Mouse (Mus musculus) heart, adult 2 months (tissue): ENCODE results near the gene Rapgef1. TPM values are rescaled to one million over a fixed set of nuclear protein-coding genes. Genes with fewer than 3 reads are reported as not detected.

Source experiments
- DNase-seq, 2 experiments: peaks; one replicate each; pipeline ENCODE4 v3.0.0; 2021
- H3K27ac ChIP-seq: fragments of 200-600 bp; 2 replicates; pipeline ENCODE4 v1.8.1; 2022
- H3K27me3 ChIP-seq: fragments of 200-500 bp; 2 replicates; pipeline ENCODE4 v1.6.1; 2012; ENCODE audit warnings: mild to moderate bottlenecking, low read length, inconsistent platforms, mixed read lengths; ENCODE audit not compliant: control insufficient read depth, insufficient read depth
- H3K36me3 ChIP-seq: fragments of 200-500 bp; 2 replicates; pipeline ENCODE4 v1.6.1; 2012; ENCODE audit warnings: low read length, inconsistent platforms; ENCODE audit not compliant: control insufficient read depth, insufficient read depth
- H3K4me1 ChIP-seq: fragments of 200-500 bp; 2 replicates; pipeline ENCODE4 v1.6.1; 2011; ENCODE audit warnings: low read length; ENCODE audit not compliant: control insufficient read depth, insufficient read depth
- H3K4me3 ChIP-seq: fragments of 200-600 bp; 2 replicates; pipeline ENCODE4 v1.8.1; 2022
- H3K79me2 ChIP-seq: fragments of 200-500 bp; replicated peaks from 2 replicates; pipeline ENCODE4 v1.6.1; 2012; ENCODE audit warnings: mild to moderate bottlenecking, inconsistent platforms, low read length, moderate library complexity, mixed read lengths; ENCODE audit not compliant: control insufficient read depth, insufficient read depth
- H3K9ac ChIP-seq: fragments of 200-500 bp; 2 replicates; pipeline ENCODE4 v1.6.1; 2012; ENCODE audit warnings: low read depth, mild to moderate bottlenecking, control low read depth, inconsistent platforms, low read length, mixed read lengths
- CTCF ChIP-seq: fragments of 200-600 bp; IDR thresholded peaks from 2 replicates; pipeline ENCODE4 v1.8.1; 2022; ENCODE audit warnings: antibody characterized with exemption, mild to moderate bottlenecking, moderate library complexity
- EP300 ChIP-seq: fragments of 200-500 bp; IDR thresholded peaks from 2 replicates; pipeline ENCODE4 v1.6.1; 2011; ENCODE audit warnings: low read depth, low read length, control low read depth; ENCODE audit not compliant: insufficient read depth
- POLR2A ChIP-seq: fragments of 200-500 bp; IDR thresholded peaks from 2 replicates; pipeline ENCODE4 v1.6.1; 2011; ENCODE audit warnings: mild to moderate bottlenecking, low read depth, low read length, control low read depth; ENCODE audit not compliant: insufficient read depth
- WGBS: fragments of 180-500 bp; shearing (Covaris S2); methylation state at CpG from one replicate; pipeline ENCODE4 v1.1.7; 2018; 5-methylcytosine and 5-hydroxymethylcytosine counted together
- intact Hi-C: fragments of 180-260 bp; cut with DNase I; formaldehyde crosslinking; loops from one replicate; pipeline ENCODE4 v1.15.1; 2025
- polyA plus RNA-seq: library from polyadenylated mRNA; depleted of rRNA; stranded (reverse); fragments of >200 nt; gene quantifications from 2 replicates; pipeline ENCODE4 v1.2.3, GENCODE M21; 2012
- total RNA-seq, 2 experiments: library from RNA; stranded (reverse); gene quantifications; 2 replicates each; pipeline ENCODE4 v1.2.3; 2021

Rapgef1 gene
- total and polyA plus RNA-seq, 3 experiments = 65.0 to 116 (median 96.7) TPM

GRCm38 (mm10) chr2:29711038-29711437, 91.5 kb downstream of the Rapgef1 start:
- H3K4me1 ChIP-seq = no peaks in the 10 kb centered on the region
- no peak for TF ChIP-seq POLR2A
- no peak for TF ChIP-seq CTCF
- TF ChIP-seq EP300 = no peak

GRCm38 (mm10) chr2:29711877-29712276, 92.4 kb downstream of the Rapgef1 start:
- Histone ChIP-seq H3K4me1 (peaks cover 2% of the 10 kb centered on the region; the same call in 1 of the 2 replicates), H3K4me3 (no peak overlapping the region), H3K9ac (no peak overlapping the region), H3K36me3 (no peaks in the 10 kb centered on the region), H3K79me2 (no peaks in the 10 kb centered on the region), H3K27me3 (no peaks in the 10 kb centered on the region), H3K27ac (no peak overlapping the region)
- DNase-seq = no peak
- intact Hi-C loops = no loop called here
- WGBS = 70% methylated on average over 5 of the region's 5 CpGs
- TF ChIP-seq EP300 (no peak), POLR2A (no peak), CTCF (no peak)

More at GRCm38 (mm10) chr2:29711038-29711437, 91.5 kb downstream of the Rapgef1 start:
- H3K9ac ChIP-seq = no peak overlapping the region
- H3K27ac ChIP-seq = no peak overlapping the region
- no peaks in the 10 kb centered on the region for H3K79me2 ChIP-seq
- no peak overlapping the region for H3K4me3 ChIP-seq
- intact Hi-C loops = no loop called here
- no peaks in the 10 kb centered on the region for H3K36me3 ChIP-seq
- 66% methylated on average over 3 of the region's 3 CpGs for WGBS
- DNase-seq = no peak
- H3K27me3 ChIP-seq = no peaks in the 10 kb centered on the region

GRCm38 (mm10) chr2:29713501-29713900, 94.0 kb downstream of the Rapgef1 start:
- DNase-seq = no peak
- no peak overlapping the region for H3K9ac ChIP-seq
- H3K27ac ChIP-seq = no peak overlapping the region
- H3K79me2 ChIP-seq = no peaks in the 10 kb centered on the region
- no peaks in the 10 kb centered on the region for H3K27me3 ChIP-seq
- no peak overlapping the region for H3K4me3 ChIP-seq
- TF ChIP-seq EP300 (no peak), POLR2A (no peak), CTCF (no peak)
- WGBS = 73% methylated on average over 2 of the region's 2 CpGs
- intact Hi-C loops = no loop called here
- H3K36me3 ChIP-seq = no peaks in the 10 kb centered on the region
- H3K4me1 ChIP-seq = peaks cover 2% of the 10 kb centered on the region; the same call in 1 of the 2 replicates

GRCm38 (mm10) chr2:29714127-29714526, 94.6 kb downstream of the Rapgef1 start:
- intact Hi-C loops = no loop called here
- H3K4me3 ChIP-seq = no peak overlapping the region
- no peak overlapping the region for H3K27ac ChIP-seq
- no peaks in the 10 kb centered on the region for H3K36me3 ChIP-seq
- DNase-seq = no peak
- TF ChIP-seq POLR2A (no peak), EP300 (no peak), CTCF (no peak)
- WGBS = 83% methylated on average over 5 of the region's 5 CpGs
- H3K9ac ChIP-seq = no peak overlapping the region
- H3K27me3 ChIP-seq = no peaks in the 10 kb centered on the region
- peaks cover 2% of the 10 kb centered on the region; the same call in 1 of the 2 replicates for H3K4me1 ChIP-seq
- no peaks in the 10 kb centered on the region for H3K79me2 ChIP-seq

GRCm38 (mm10) chr2:29716143-29716542, 96.6 kb downstream of the Rapgef1 start:
- DNase-seq = no peak
- H3K4me1 ChIP-seq = peaks cover 2% of the 10 kb centered on the region; the same call in 1 of the 2 replicates
- intact Hi-C loops = no loop called here
- 42% methylated on average over 7 of the region's 7 CpGs for whole genome bisulfite sequencing
- H3K27me3 ChIP-seq = no peaks in the 10 kb centered on the region
- TF ChIP-seq POLR2A (no peak), CTCF (no peak), EP300 (no peak)
- H3K9ac ChIP-seq = no peak overlapping the region
- H3K4me3 ChIP-seq = no peak overlapping the region
- no peaks in the 10 kb centered on the region for H3K36me3 ChIP-seq
- H3K79me2 ChIP-seq = no peaks in the 10 kb centered on the region
- H3K27ac ChIP-seq = no peak overlapping the region; the same call in none of the 2 replicates

- Histone ChIP-seq H3K79me2 (no peaks in the 10 kb centered on the region), H3K27me3 (no peaks in the 10 kb centered on the region), H3K4me3 (no peak overlapping the region), H3K27ac (peak overlapping the region; percentile 7), H3K9ac (no peak overlapping the region), H3K4me1 (peaks cover 2% of the 10 kb centered on the region; the same call in 1 of the 2 replicates), H3K36me3 (no peaks in the 10 kb centered on the region)
- intact Hi-C loops = no loop called here
- WGBS = 28% methylated on average over 6 of the region's 6 CpGs
- peak in 1 of 2 experiments; percentile 61 for DNase-seq
- TF ChIP-seq CTCF = no peak
- no peak for TF ChIP-seq POLR2A
- TF ChIP-seq EP300 = no peak
Observed at GRCm38 (mm10) chr2:29716691-29717090, 97.2 kb downstream of the Rapgef1 start.
